Mouse (Mus musculus) cerebellum, adult 8-10 months (tissue): ENCODE results near the gene Tarbp1.
A peak's percentile ranks its signal among the peaks of the same experiment; 100 is the strongest.

Experiments used
- DNase-seq: peaks from one replicate; pipeline ENCODE4 v3.0.0; 2022

Gene Tarbp1

GRCm38 (mm10) chr8:126398349-126398748 is 76.5 kb downstream of the Tarbp1 start:
- peak; percentile 44 for DNase-seq

GRCm38 (mm10) chr8:126395917-126396316 is 78.9 kb downstream of the Tarbp1 start:
- no peak for DNase-seq

- DNase-seq, result no peak
Observed at GRCm38 (mm10) chr8:126395386-126395785, 79.5 kb downstream of the Tarbp1 start.

- DNase-seq, result peak; percentile 65
Observed at GRCm38 (mm10) chr8:126391541-126391940, 83.3 kb downstream of the Tarbp1 start.

GRCm38 (mm10) chr8:126387566-126387965 is 87.3 kb downstream of the Tarbp1 start:
- DNase-seq, result no peak

- peak; percentile 49 for DNase-seq
Observed at GRCm38 (mm10) chr8:126382749-126383148, 92.1 kb downstream of the Tarbp1 start.

GRCm38 (mm10) chr8:126382216-126382615 is 92.6 kb downstream of the Tarbp1 start:
- no peak for DNase-seq

- DNase-seq, result no peak
Observed at GRCm38 (mm10) chr8:126381299-126381698, 93.6 kb downstream of the Tarbp1 start.

GRCm38 (mm10) chr8:126380141-126380540 is 94.7 kb downstream of the Tarbp1 start:
- DNase-seq, result no peak

- DNase-seq, result no peak
Observed at GRCm38 (mm10) chr8:126379580-126379979, 95.3 kb downstream of the Tarbp1 start.
